Mouse (Mus musculus) adrenal gland, postnatal 14 days (tissue): ENCODE measurements at regions not wholly inside any gene's neighbourhood (a gene's known extent, or its start where the extent isn't known, plus 50 kb on each side); places are given as distances from the start of the nearest gene placed in this dataset.

Experiments used
- DNase-seq: peaks from one replicate; pipeline ENCODE4 v3.0.0; 2021; ENCODE audit warnings: mixed read lengths

DNA sequence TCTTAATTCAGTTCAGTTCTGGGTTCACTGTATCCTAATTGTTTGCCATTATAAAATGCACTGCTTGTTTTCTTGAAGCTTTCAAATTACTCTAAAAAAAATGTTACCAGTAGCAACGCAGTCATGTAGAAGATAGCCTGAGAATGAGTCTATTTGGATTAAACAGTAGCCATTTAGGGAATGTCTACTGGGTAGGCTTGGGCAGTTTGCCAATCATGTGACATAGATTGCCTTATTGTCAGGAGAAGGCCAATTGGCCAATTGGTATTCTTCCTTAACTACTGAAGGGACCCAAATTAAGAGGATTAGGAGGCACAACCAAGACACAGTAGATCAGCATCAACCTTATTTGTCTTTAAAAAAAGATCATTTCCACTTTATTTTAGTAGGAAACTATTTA, 379.7 kb downstream of the Samd5 start:
- no peak for DNase-seq

DNA sequence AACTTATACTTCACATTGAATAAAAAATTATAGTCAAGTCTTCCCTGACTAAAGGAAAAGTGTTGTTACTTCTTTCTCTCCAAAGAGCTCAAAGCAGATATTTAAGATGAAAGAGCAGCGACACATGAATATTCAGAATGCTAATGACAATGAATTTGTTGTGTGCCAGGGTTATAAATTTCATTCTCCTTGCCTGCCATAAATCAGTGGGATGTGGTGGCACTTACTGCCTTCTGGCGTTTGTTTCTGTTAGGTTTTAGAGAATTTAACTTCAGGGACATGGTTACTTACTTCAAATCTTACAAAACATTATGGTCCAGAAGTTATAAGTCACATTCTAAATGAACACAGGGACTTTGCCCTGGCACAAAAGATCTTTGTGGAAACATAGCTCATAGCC, 380.4 kb downstream of the Samd5 start:
- no peak for DNase-seq

DNA sequence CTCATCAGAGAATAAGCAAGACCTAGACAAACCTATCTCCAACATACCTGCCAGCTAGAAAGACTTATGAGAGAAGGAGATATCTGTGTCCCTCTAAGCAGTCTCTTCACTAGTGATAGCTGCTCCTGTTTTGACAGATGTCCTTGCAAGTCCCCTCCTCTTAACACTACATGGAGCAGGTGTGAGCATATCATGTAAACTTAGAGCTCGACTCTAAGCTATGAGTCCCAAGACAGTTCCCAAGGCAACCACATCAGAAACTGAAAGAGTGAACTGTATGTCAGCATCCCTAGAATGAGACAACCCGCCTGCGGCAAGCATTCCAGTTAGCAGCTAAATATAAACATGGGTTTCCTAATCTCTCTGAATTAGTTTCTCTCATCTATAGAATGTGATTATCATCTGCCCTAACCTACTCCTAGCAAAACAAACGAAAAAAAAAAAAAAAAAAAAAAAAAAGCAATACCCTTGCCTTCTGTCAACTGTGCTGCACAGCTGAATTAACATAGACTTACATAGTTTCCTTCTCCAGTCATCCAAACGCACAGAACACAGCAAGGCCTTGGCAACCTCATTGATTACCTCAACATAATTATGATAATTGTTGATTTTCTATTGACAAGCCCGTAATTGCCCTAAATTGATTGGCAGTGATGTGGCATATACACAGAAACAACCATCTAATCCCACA, 383.4 kb downstream of the Samd5 start:
- no peak for DNase-seq

DNA sequence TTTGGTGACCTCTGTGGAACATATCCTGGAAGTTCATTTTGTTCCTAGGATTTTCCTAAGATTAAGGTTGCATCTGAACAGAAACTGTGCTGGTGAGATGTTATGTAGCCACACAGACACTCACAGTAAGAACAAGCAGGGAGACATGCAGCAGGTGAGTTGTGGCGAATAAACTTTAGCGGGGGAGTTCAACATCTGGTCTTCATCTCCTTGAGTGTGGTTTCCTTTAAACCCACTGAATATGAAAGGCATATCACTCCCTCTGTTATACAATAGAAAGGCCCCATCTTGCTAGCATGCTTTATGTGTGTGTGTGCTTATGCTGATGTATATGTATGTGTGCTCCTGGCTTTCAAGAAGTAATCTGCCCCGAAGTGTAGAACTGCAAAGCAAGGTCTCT, 387.1 kb upstream of the Sash1 start:
- DNase-seq, result no peak

DNA sequence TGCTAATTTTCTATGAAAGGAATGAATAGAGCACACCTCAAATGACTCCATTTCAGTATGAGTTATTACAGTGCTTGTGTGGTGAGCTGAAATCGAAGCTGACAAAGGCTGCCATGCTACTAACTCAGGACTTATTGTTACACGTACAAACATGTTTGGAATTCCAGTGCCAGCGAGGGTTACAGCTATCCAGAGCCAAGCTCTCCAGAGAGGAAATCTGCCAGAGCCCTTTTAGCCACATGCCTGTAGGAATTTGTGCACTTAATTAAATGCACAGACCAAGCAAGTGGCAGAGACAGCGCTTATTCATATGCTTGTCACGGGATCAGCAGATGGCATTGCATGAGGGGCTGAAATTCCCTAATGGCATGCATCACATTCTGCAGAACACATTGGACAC, 386.4 kb upstream of the Sash1 start:
- DNase-seq, result no peak

DNA sequence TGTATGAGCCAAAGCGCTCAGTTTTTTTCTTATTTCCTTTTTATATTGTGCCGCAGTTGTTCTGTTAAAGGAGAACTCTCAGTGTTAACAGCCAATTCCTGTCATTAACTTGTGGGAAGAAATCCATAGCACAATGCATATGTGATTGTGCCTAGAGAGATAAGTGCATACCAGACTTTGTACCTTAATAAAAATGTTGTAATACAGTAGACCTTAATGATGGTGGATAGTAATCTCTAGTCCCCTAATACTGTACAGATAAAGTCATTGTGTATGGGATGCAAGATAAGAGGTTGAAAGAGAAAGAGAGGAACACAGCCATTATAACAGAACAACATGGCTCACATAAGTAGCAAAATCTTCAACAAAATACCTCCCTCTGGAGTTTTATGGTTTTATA, 379.7 kb upstream of the Sash1 start:
- no peak for DNase-seq

DNA sequence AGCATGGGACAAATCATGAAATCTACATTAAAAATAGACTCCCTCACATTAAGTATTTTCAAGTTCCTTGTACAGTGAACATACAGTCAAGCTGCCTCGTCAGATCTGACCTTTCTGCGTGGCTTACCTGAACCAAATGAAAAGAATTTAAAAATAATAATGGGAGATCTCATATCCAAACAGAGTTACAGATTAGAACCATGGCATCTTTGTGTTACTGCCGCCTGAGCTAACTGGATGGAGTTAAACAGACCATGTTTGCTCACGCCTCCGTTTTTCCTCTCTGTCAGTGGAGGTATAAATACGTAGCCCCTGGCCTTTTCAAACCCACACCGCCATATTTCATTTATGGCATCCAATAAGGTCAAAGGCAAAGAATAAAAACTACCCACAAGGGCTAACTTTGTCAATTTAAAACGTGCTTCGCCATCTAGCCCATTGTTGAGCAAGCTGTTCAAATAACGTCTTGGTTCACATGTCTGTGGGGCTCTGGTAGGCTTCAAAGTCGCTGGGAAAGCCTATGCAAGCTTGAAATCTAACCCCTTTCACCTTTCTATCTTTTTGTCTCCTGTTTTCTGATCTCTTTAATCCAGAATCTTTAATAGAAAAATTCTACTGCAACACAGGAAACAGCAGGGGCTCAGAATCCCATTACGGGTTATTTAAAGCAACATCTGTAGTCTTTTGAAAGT, 378.6 kb upstream of the Sash1 start:
- no peak for DNase-seq

DNA sequence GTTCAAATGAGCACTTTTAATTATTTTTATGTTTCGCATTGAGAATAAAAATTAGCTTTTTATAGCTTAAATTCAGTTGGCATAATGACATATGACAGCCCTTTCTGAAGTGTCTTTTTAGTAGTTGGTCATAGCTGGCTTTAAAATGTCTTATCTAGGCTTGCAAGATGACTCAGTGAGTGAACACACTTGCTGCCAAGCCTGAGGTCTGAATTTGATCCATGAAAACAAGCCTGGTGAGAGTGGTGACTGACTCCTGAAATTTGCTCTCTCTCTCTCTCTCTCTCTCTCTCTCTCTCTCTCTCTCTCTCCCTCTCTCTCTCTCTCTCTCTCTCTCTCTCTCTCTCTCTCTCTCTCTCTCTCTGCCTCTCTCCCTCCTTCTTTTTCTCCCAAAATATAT, 372.8 kb upstream of the Sash1 start:
- no peak for DNase-seq

DNA sequence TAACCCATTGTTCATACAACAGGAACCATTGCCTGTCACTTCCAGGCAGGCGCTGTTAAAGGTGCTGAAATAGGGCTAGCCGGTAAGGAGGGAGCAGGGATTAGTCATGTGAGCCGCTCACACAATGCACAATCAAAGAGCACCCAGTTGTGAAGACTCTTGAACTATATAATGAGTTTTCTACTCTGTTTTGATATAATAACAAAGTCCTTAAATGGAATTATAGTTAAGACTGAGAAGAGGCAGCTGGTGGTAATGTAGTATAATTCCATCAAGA, 367.0 kb upstream of the Sash1 start:
- DNase-seq, result no peak

DNA sequence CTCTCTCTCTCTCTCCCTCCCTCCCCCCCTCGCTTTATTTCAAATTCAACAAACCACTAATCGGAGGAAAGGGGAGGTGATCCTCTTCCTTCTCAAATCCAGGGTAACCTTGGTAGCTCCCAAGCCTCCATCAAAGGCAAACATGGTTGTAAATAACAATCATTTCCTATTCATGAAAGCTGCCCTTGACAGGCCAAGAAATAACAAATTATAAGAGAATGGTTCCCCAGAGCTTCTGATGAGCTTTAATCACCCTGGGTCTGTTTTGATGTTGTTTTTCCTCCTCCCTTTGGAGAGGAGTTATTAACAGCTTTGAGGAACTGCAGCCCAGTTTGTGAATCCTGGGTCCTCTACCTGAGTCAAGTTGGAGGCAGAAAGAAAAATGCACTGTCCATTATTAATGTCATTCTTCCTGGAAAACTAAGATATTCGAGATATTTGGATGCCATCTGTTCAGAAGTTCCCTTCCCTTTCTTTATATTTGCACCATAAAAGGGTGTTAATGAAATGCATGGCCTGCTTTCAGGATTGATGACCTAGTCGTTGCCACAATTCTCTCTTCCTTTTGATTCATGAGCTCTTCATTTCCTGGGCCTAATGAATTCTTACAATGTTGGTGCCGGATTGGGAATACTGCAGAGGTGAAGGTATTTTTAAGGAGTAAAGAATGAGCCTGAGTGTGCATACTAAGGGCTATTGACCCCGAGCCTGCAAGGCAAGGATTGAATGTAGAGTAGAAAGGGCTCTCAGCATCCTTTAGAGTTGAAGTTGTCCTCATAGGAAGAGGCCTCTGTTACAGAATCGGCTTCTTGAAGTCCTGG, 366.5 kb upstream of the Sash1 start:
- DNase-seq, result no peak

DNA sequence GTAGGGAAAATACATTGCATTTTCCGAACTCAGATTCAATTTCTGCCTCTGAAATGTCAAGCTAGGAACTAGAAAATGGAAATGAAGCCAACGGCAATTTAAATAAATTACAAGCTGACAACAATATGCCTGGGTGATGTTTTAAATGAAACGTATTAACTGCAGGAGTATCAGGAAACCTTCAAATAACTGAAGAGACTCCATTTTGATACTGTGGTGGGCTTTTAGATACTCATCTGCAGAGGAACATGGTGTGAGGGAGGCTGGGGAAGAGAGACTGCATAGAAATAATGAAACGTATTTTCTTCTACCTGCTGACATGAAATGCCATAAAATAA, 357.4 kb upstream of the Sash1 start:
- no peak for DNase-seq

DNA sequence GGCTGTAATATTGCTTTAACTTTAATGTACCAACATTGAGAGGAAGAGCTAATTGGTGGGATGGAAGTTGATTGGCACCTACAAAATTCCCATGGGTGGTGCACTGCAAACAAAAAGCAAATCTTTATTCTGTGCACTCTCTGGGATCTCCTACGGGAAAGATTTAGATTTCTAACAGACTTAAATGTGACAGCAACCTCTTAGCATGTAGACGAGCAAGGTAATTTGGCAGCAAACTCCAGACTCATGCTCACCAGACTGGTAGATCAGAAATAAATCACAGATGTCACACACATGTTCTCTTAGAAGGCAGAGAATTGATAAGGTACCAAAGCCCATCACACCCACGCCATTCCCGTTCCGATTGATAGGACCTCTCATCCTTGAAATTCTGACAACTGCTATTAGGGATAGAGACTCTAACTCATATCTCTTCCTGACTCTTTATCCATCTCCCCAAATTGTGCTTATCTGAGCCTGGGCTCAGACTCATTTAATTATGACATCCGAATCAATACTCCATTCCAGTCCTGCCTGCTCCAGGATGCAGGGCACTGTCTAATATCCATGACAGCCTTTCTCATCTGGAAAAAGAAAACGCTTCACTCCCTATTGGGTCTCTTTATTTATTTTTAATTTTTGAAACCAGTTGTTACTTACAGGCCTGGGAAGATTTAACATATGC, 356.9 kb upstream of the Sash1 start:
- DNase-seq, result no peak

DNA sequence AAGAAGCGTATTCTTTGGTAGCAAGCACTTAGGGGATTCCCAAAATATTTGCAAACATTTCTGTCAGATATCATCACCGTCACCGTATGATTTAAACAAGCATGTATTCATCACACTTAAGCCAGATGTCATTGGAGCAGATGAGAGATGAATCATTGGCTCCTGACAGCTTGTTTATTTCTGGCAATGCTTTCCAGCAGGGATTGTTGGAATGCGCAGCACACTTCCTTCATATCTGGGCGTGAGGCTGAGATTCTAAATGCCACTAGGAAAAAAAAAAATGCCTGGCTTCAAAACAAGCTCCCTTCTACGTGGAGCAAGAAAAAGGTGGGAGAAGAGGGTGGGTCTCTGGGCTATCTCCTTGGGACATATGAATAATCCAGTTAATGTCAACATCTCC, 354.1 kb upstream of the Sash1 start:
- DNase-seq, result no peak

DNA sequence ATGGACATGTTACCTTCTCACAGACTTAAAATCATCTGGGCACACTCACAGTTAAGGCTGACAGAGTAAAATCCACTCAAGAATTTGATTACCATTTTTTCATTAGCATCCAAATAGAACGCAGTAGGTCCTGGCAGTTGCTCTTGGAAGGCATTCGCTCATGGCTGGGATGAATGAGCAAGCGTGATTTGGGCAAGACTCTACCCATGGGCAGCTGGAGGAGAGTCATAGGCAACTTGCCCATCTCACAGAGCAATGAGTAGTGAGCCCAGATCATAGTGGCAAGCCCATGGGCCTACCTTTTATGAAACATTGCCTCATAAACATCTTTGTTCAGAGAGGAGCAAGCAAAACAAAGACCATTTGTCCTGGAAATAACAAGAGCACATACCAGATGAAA, 345.9 kb upstream of the Sash1 start:
- no peak for DNase-seq

DNA sequence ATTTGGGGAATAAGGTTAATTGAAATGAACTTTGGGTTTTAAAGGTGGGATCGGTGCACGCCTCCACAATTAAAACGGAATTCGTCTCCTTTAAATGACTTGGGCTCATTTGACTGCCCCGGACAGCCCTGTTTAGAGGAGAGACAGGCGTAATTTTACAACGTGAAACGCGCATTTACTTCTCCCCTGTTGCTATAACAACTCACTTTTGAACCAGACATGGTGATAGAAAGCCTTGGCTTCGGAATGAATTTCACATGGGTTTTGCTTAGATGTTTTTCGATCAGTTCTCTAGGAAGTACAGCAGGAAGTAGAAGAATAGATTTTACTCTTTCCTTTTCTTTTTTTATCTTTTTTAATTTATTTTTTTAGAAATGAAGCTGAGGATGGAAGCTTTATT, 343.2 kb upstream of the Sash1 start:
- no peak for DNase-seq

DNA sequence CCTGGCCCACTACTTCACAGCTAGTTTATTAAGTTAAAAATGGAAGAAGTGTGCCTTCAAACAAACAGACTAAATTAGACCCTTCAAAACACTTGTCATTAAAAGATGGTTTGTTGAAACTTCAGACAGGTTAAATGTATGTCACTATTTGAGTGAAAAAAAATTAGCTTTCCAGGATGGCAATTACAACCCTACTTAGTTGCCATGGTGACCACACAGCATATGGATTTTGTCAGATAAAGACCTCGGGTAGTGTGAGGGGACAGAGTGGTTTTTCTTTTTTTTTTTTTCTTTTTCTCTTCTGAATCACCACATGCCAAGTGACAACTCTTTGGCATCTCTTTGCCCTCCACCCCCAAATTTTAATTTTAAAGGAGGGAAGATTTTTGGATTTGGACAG, 341.5 kb upstream of the Sash1 start:
- no peak for DNase-seq

DNA sequence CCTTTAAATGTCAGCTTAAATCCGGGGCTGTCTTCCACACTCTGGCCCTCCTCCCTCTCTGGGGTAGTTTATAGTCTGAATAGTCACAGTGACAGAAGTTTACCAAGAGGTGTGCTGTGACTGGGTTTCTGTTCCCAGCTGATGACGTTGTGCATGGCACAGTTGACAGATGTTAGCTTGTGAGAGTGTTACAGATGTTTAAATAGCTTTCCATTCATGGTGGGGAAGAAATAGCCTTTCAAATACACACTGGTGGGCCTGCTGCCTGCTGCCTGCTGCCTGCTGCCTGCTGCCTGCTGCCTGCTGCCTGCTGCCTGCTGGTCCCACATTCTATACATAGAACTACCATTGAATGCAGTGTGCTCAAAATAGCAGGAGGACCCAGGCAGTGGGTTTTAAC, 324.8 kb upstream of the Sash1 start:
- no peak for DNase-seq

DNA sequence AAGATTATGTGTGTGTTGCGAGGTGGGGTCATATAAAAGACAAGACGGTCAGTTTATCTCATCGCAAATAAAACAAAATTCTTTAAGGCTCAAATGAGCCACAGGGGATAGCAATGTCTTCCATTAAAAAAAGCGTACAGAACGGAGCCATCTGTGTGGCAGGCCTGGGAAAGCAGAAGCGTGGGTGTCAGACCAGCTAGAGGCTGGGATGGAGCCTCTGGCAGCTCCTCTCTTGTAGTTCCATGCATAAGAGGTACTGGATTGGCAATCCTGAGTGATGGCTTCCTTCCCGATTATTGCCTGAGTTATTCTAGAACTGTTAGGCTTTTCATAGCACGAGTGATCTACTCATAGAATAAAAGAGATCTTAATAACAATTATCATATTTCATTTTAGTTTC, 318.2 kb upstream of the Sash1 start:
- DNase-seq, result no peak

DNA sequence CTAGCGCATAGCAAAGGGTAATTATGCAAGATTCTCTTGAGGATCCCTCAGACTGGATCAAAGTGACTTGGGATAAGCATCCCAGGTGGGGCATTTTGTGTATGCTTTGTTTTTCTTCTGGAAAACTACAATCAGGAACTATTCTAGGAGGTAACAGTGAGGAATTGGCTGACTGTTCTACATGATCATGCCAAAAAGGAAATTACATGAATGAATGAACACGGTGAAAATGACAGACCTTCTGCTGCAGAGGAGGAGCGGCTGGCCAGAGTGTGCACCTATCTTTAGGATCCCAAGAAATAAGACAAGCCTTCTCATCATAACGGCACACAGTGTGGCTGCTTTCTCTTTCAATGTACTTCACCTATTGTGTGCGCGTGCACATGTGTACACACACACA, 317.5 kb upstream of the Sash1 start:
- no peak for DNase-seq

DNA sequence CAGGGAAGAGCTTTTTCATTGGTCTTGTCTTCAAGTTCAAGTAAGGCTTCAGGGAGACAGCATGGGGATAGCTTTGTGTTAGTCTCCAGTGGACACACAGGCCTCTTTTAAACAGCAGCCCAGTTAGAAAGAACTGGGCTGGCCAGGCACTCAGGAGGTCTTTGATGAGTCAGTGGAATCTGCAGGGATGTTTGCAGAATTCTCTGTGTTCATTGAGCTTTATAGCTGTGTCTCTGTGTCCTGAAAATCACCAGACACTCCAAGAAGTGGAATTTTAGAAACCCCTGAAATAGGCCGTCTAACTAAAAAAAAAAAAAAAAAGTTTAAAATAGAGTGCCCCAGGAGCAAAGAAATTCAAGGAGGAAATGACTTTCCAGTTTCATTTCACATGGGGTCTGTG, 317.1 kb upstream of the Sash1 start:
- no peak for DNase-seq

DNA sequence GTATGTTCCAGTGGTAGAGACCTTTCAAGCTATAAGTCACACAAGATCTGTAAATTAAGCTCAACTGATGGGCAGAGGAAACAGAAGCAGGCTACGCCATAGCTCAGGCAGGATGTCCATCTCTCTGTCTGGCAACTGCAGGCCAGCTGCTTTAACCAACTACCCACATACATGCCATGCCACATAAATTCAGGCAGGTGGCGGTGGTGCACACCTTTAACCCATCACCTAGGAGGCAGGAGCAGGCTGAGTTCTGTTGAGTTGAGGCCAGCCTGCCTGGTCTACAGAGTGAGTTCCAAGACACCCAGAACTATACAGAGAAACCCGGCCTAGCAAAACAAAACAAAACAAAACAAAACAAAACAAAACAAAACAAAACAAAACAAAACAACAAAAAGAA, 289.1 kb upstream of the Sash1 start:
- DNase-seq, result peak; percentile 19

DNA sequence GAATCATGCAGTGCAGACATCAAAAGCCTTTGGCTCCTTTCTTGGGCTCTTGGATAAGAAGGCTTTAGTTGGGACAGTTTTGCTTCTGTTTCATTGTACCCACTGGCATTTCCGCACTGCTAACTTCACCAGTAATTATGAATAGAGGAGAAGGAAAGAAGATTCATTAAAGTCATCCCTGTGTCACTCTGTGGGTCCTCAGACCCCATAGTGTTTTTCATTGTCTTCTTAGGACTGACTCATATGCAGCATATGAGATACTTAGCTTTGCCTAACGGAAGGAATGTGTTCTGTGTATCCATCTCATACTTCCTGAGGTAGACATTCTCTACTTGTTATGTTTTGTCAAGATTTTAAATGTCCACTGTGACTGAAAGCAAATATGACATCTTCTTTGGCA, 287.6 kb upstream of the Sash1 start:
- no peak for DNase-seq

DNA sequence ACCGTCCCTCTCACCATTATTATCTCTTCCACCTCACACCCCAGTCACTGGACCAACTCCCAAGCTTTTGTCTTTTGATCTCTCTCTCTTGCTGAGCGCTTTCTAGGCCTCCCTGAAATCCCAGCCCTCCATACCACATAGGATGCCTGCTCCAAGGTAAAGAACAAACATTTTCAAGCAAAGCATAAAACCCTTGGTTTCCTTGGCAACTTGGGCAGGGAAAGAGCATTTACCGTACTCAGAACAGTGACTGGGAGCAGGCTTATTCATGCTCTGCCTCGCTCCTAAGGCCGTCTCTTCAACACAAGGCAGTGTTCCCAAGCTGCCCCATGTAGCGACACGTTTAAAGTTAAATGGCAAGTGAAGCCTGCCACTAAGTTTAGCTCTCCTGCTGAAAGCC, 282.9 kb upstream of the Sash1 start:
- DNase-seq, result no peak

DNA sequence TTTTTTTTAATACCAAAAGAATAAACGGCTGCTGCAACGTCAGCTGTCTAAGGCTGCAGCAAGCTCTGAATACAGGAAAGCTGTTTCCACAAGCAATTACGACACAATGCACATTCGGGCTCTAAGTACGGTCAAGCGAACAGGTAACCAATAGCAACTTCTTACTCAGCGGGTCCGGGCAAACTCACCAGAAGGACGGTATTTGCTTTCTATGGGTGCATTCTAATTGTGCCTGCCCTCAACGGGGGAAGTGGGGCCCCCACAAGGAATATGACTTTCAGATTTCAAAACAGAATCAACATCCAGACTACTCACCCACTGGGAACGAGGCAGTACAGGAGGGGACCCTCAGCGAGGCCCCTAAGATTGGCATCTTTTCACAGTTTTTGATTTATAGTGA, 280.1 kb upstream of the Sash1 start:
- DNase-seq, result no peak
